Mouse (Mus musculus) ES-Bruce4 (cell line): Measurements from ENCODE around the gene Myo9b.

Experiments used
- EP300 ChIP-seq: IDR thresholded peaks from 2 replicates; pipeline ENCODE4 v1.6.1; 2011; ENCODE audit warnings: low read depth, low read length; ENCODE audit not compliant: insufficient read depth
- POLR2A ChIP-seq: IDR thresholded peaks from one replicate; pipeline ENCODE4 v1.8.1; 2011; ENCODE audit warnings: low read length; ENCODE audit not compliant: insufficient read depth

DNA sequence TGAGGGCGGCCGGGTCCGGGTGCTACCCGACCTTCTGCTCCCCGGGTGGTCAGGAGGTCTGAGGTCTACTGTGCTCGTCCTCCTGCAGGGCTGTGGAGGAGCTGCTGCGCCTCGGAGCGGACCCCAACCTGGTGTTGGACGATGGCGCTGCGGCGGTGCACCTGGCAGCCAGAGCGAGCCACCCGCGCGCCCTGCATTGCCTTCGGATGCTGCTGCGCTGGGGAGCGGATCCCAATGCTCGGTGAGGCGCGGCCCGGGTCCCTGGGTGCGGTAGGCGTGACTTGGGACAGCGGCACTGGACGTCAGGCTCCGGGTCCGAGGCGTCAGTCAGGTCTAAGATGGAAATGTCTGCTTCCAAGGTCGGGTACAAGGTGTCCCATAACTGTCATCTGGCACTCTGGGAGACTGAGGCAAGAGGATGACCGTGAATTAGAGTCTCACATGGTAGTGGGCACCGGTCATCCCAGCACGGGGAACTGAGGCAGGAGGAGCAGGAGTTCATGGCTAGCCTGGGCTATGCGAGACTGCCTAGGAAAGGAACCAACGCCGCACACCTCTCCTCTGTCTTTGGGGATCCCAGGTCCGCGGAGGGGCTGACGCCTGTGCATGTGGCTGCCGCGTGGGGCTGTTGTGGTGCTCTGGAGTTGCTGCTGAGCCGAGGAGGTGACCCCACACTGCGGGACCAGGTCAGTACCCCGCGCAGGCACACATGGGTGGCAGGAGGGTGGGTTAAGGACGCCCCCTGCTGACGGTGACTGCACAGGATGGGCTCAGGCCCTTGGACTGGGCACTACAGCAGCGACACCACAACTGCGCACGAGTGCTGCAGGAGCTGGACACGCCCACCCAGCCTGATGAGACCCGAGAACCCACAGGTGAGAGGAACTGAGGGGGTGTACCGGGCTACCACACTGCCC, 133.8 kb downstream of the Myo9b start:
- TF ChIP-seq POLR2A (no peak), EP300 (peak; percentile 43; the same call in 1 of the 2 replicates)
